Comparison of ENCODE assay signal across 10 mouse cellular contexts in genomic region chr14:51929309-51929943, GRCm38 (mm10). TPM values are rescaled to one million over a fixed set of nuclear protein-coding genes. Genes with fewer than 3 reads are reported as not detected.
DNase-seq lines count a peak whose midpoint lies in the region; ATAC-seq lines count a peak whose summit lies in the region.
"Had no signal": no experiment of that assay in that cellular context is flagged by ENCODE, and none has a peak within 500 bp of the region (broad histone marks: within the 10 kb centered on the region; RNA-seq: fewer than 3 reads in every experiment).

No protein-coding gene starts in this region.

- H3K9ac ChIP-seq in embryonic facial prominence, embryonic 14.5 days (ENCODE audit: low read depth, low read length): no peak overlapping the region

- H3K4me2 ChIP-seq in embryonic facial prominence, embryonic 14.5 days (ENCODE audit: low read depth, low read length): no peak overlapping the region

- DNase-seq in embryonic facial prominence, embryonic 14.5 days (ENCODE audit: low spot score): peak; percentile 49
- DNase-seq in embryonic facial prominence, embryonic 10.5 days (ENCODE audit: low spot score): no peak
- peak; percentile 85 for DNase-seq in brain, adult 2 months (ENCODE audit: low read depth, low spot score)
- peak; percentile 88 to 90 for DNase-seq in heart, adult 9 months (ENCODE audit: low spot score in 2 of 2)
- DNase-seq in layer of hippocampus, adult 18-20 months (ENCODE audit: low spot score in 2 of 2): peak; percentile 55 to 67
- peak; percentile 55 to 80 for DNase-seq in lung, postnatal 4 days
- DNase-seq in MN1 (ENCODE audit: low spot score): no peak
- DNase-seq in spleen, adult 12 weeks (ENCODE audit: low spot score): no peak

- ATAC-seq in embryonic facial prominence, embryonic 14.5 days (ENCODE audit: low read depth): no peak

- no peaks in the 10 kb centered on the region for H3K27me3 ChIP-seq in embryonic facial prominence, embryonic 14.5 days (replicated peaks; ENCODE audit: control insufficient read depth, insufficient read depth, low read length)
- H3K27me3 ChIP-seq in embryonic facial prominence, embryonic 10.5 days (replicated peaks; ENCODE audit: low read depth, poor library complexity, severe bottlenecking): no peaks in the 10 kb centered on the region

- no peaks in the 10 kb centered on the region for H3K36me3 ChIP-seq in embryonic facial prominence, embryonic 14.5 days (ENCODE audit: control insufficient read depth, insufficient read depth, low read length)
- no peaks in the 10 kb centered on the region for H3K36me3 ChIP-seq in embryonic facial prominence, embryonic 10.5 days (replicated peaks)

- H3K27ac ChIP-seq in embryonic facial prominence, embryonic 14.5 days (replicated peaks; ENCODE audit: low read depth, low read length): no peak overlapping the region
- no peak overlapping the region for H3K27ac ChIP-seq in embryonic facial prominence, embryonic 10.5 days (replicated peaks)
- H3K27ac ChIP-seq: macrophage had no signal

- no peaks in the 10 kb centered on the region for H3K9me3 ChIP-seq in embryonic facial prominence, embryonic 14.5 days (ENCODE audit: control insufficient read depth, low read length)
- H3K9me3 ChIP-seq in embryonic facial prominence, embryonic 10.5 days: no peaks in the 10 kb centered on the region

- H3K4me1 ChIP-seq in embryonic facial prominence, embryonic 14.5 days (ENCODE audit: control insufficient read depth, insufficient read depth, low read length): no peaks in the 10 kb centered on the region
- peaks cover 9% of the 10 kb centered on the region; the same call in 1 of the 2 replicates for H3K4me1 ChIP-seq in embryonic facial prominence, embryonic 10.5 days

- H3K4me3 ChIP-seq in embryonic facial prominence, embryonic 14.5 days (ENCODE audit: low read depth, low read length): no peak overlapping the region
- no peak overlapping the region for H3K4me3 ChIP-seq in embryonic facial prominence, embryonic 10.5 days

- 67% methylated on average over 8 of the region's 8 CpGs for WGBS in embryonic facial prominence, embryonic 14.5 days
- 82% methylated on average over 8 of the region's 8 CpGs for WGBS in embryonic facial prominence, embryonic 10.5 days

RNA-seq across cellular contexts. Expression of gene Rnase13, which starts 6.9 kb away (rescaled TPM):
- not detected in 2 replicates for polyA plus RNA-seq in embryonic facial prominence, embryonic 14.5 days (2014; fragmentation: Nextera tagmentation; extraction: Ambion mirVana)
- polyA plus RNA-seq in embryonic facial prominence, embryonic 10.5 days (2016; fragmentation: Nextera tagmentation; extraction: Ambion mirVana): not detected in 2 replicates
- not detected for total RNA-seq in layer of hippocampus, adult 18-20 months (2021)
- polyA plus RNA-seq: embryonic facial prominence, embryonic 11.5 days; macrophage had no signal

RNA-seq across cellular contexts. Expression of gene Tppp2, which starts 11.2 kb away (rescaled TPM):
- polyA plus RNA-seq in embryonic facial prominence, embryonic 14.5 days (2014; fragmentation: Nextera tagmentation; extraction: Ambion mirVana): not detected in 2 replicates
- polyA plus RNA-seq in embryonic facial prominence, embryonic 10.5 days (2016; fragmentation: Nextera tagmentation; extraction: Ambion mirVana): not detected in 2 replicates
- total RNA-seq in layer of hippocampus, adult 18-20 months (2021): not detected
- polyA plus RNA-seq: embryonic facial prominence, embryonic 11.5 days; macrophage had no signal

RNA-seq across cellular contexts. Expression of gene Ndrg2, which starts 15.5 kb away (rescaled TPM):
- polyA plus RNA-seq in embryonic facial prominence, embryonic 14.5 days (2014; fragmentation: Nextera tagmentation; extraction: Ambion mirVana): 47.5 and 57.5 TPM in 2 replicates
- 15.4 and 16.6 TPM in 2 replicates for polyA plus RNA-seq in embryonic facial prominence, embryonic 10.5 days (2016; fragmentation: Nextera tagmentation; extraction: Ambion mirVana)
- 1,000 to 10,000 TPM in 1 of 2 experiments, 100 to 1,000 TPM in 1; 922 to 1,028 TPM for total RNA-seq in layer of hippocampus, adult 18-20 months (2021)
- polyA plus RNA-seq: macrophage had no signal

RNA-seq across cellular contexts. Expression of gene Slc39a2, which starts 36.7 kb away (rescaled TPM):
- polyA plus RNA-seq in embryonic facial prominence, embryonic 14.5 days (2014; fragmentation: Nextera tagmentation; extraction: Ambion mirVana): 1.3 and 1.5 TPM in 2 replicates
- 0.60 and 0.62 TPM in 2 replicates for polyA plus RNA-seq in embryonic facial prominence, embryonic 10.5 days (2016; fragmentation: Nextera tagmentation; extraction: Ambion mirVana)
- 1 to 10 TPM; 6.7 to 8.0 TPM for total RNA-seq in layer of hippocampus, adult 18-20 months (2021)

RNA-seq across cellular contexts. Expression of gene Mettl17, which starts 44.8 kb away (rescaled TPM):
- polyA plus RNA-seq in embryonic facial prominence, embryonic 14.5 days (2014; fragmentation: Nextera tagmentation; extraction: Ambion mirVana): 30.6 and 36.5 TPM in 2 replicates
- polyA plus RNA-seq in embryonic facial prominence, embryonic 10.5 days (2016; fragmentation: Nextera tagmentation; extraction: Ambion mirVana): 52.4 and 53.0 TPM in 2 replicates
- 10 to 100 TPM; 29.0 to 43.2 TPM for total RNA-seq in layer of hippocampus, adult 18-20 months (2021)

Comparison
In these comparisons a context has a peak if more than half of its experiments do, and no peak if none do; other contexts are left out.
1. DNase-seq: peak in embryonic facial prominence, embryonic 14.5 days (single experiment), brain, adult 2 months (single experiment), heart, adult 9 months (2 of 2), layer of hippocampus, adult 18-20 months (2 of 2) and lung, postnatal 4 days (2 of 2); none in embryonic facial prominence, embryonic 10.5 days (single experiment), MN1 (single experiment) and spleen, adult 12 weeks (single experiment).